Mouse (Mus musculus) duodenum, adult 2 months (tissue): ENCODE data around the gene Gm49416. TPM values are rescaled to one million over a fixed set of nuclear protein-coding genes. Genes with fewer than 3 reads are reported as not detected.

ENCODE experiments used
- polyA plus RNA-seq: library from polyadenylated mRNA; depleted of rRNA; stranded (reverse); fragments of >200 nt; gene quantifications from 2 replicates; pipeline ENCODE4 v1.2.3, GENCODE M21; 2012; ENCODE audit warnings: low replicate concordance; rRNA removed

The Gm49416 gene
- not detected in 2 replicates for polyA plus RNA-seq

GRCm38 (mm10) chr19:8888511-8889385, at the start of gene Gm49416, which contains the start of gene 1810009A15Rik:
Gene Gm49416 (plus strand): TSS chr19:8888926.
Gene 1810009A15Rik (plus strand): TSS chr19:8888853.

GRCm38 (mm10) chr19:8839103-8839907, 49.4 kb upstream of the Gm49416 start, which contains the start of gene Gng3:
Gene Gng3 (minus strand): TSS chr19:8839194.

GRCm38 (mm10) chr19:8850402-8850901, 38.3 kb upstream of the Gm49416 start, which contains the start of gene Lrrn4cl:
Gene Lrrn4cl (plus strand): TSS chr19:8850768.

GRCm38 (mm10) chr19:8871267-8872186, 17.2 kb upstream of the Gm49416 start, which contains the start of gene Ubxn1:
Gene Ubxn1 (plus strand): TSS chr19:8871496.

GRCm38 (mm10) chr19:8880311-8881033, 8.3 kb upstream of the Gm49416 start, which contains the start of gene Uqcc3:
Gene Uqcc3 (minus strand): TSS chr19:8880923.

GRCm38 (mm10) chr19:8883616-8884015, 5.1 kb upstream of the Gm49416 start, which contains the start of the genes Lbhd1 and Gm49403:
Gene Lbhd1 (plus strand): TSS chr19:8883732.
Gene Gm49403 (plus strand): TSS chr19:8883930.

GRCm38 (mm10) chr19:8892829-8893766, 4.4 kb downstream of the Gm49416 start, which contains the start of gene Ints5:
Gene Ints5 (plus strand): TSS chr19:8893005.

GRCm38 (mm10) chr19:8897865-8898495, 9.3 kb downstream of the Gm49416 start, which contains the start of gene Ganab:
Gene Ganab (plus strand): TSS chr19:8898071.

GRCm38 (mm10) chr19:8920073-8920736, 31.5 kb downstream of the Gm49416 start, which contains the start of gene B3gat3:
Gene B3gat3 (plus strand): TSS chr19:8920374.

GRCm38 (mm10) chr19:8929224-8930088, 40.7 kb downstream of the Gm49416 start, which contains the start of the genes Rom1 and Eml3:
Gene Rom1 (minus strand): TSS chr19:8929356.
Gene Eml3 (plus strand): TSS chr19:8929552.

GRCm38 (mm10) chr19:8941515-8942217, 52.9 kb downstream of the Gm49416 start, which contains the start of gene Mta2:
Gene Mta2 (plus strand): TSS chr19:8941875.

Other genes with a start within 250 kb of the Gm49416 start
- gene Chrm1, start 225.1 kb upstream of the Gm49416 start, polyA plus RNA-seq, result 2.3 and 6.0 TPM in 2 replicates
- gene Slc3a2, start 165.6 kb upstream of the Gm49416 start, polyA plus RNA-seq, result 127 and 449 TPM in 2 replicates
- 12.4 and 17.1 TPM in 2 replicates for gene Wdr74, start 153.1 kb upstream of the Gm49416 start, polyA plus RNA-seq
- not detected in 2 replicates for gene 1700092M07Rik, start 148.2 kb upstream of the Gm49416 start, polyA plus RNA-seq
- gene Stx5a, start 147.5 kb upstream of the Gm49416 start, polyA plus RNA-seq, result 54.0 and 56.6 TPM in 2 replicates
- gene Nxf1, start 131.9 kb upstream of the Gm49416 start, polyA plus RNA-seq, result 22.0 and 28.9 TPM in 2 replicates
- gene Tmem223, start 117.9 kb upstream of the Gm49416 start, polyA plus RNA-seq, result 147 and 196 TPM in 2 replicates
- 107 and 114 TPM in 2 replicates for gene Tmem179b, start 114.5 kb upstream of the Gm49416 start, polyA plus RNA-seq
- 6.5 and 12.9 TPM in 2 replicates for gene Taf6l, start 102.5 kb upstream of the Gm49416 start, polyA plus RNA-seq
- 12.3 and 13.7 TPM in 2 replicates for gene Polr2g, start 90.3 kb upstream of the Gm49416 start, polyA plus RNA-seq
- gene Zbtb3, start 86.4 kb upstream of the Gm49416 start, polyA plus RNA-seq, result 0.99 and 1.2 TPM in 2 replicates
- gene Ttc9c, start 69.6 kb upstream of the Gm49416 start, polyA plus RNA-seq, result 3.4 and 8.2 TPM in 2 replicates
- gene Hnrnpul2, start 68.9 kb upstream of the Gm49416 start, polyA plus RNA-seq, result 7.7 and 10.3 TPM in 2 replicates
- 2.3 TPM in 1 of 2 replicates, not detected in the other for gene AC129217.1, start 59.2 kb upstream of the Gm49416 start, polyA plus RNA-seq
- 88.6 and 106 TPM in 2 replicates for gene Bscl2, start 51.5 kb upstream of the Gm49416 start, polyA plus RNA-seq
- gene Gng3, start 49.7 kb upstream of the Gm49416 start, polyA plus RNA-seq, result 0.63 and 1.1 TPM in 2 replicates
- 0.41 and 0.53 TPM in 2 replicates for gene Lrrn4cl, start 38.2 kb upstream of the Gm49416 start, polyA plus RNA-seq
- gene Ubxn1, start 17.4 kb upstream of the Gm49416 start, polyA plus RNA-seq, result 81.5 and 127 TPM in 2 replicates
- gene Uqcc3, start 8.0 kb upstream of the Gm49416 start, polyA plus RNA-seq, result 8.7 and 9.9 TPM in 2 replicates
- gene Lbhd1, start 5.2 kb upstream of the Gm49416 start, polyA plus RNA-seq, result 0.25 and 0.41 TPM in 2 replicates
- gene Gm49403, start 5.0 kb upstream of the Gm49416 start, polyA plus RNA-seq, result not detected in 2 replicates
- gene 1810009A15Rik, start 73 bp upstream of the Gm49416 start, polyA plus RNA-seq, result 4.2 and 6.4 TPM in 2 replicates
- 16.7 and 22.1 TPM in 2 replicates for gene Ints5, start 4.1 kb downstream of the Gm49416 start, polyA plus RNA-seq
- gene Ganab, start 9.1 kb downstream of the Gm49416 start, polyA plus RNA-seq, result 55.3 and 67.9 TPM in 2 replicates
- 78.8 and 91.5 TPM in 2 replicates for gene B3gat3, start 31.4 kb downstream of the Gm49416 start, polyA plus RNA-seq
- 15.7 and 17.8 TPM in 2 replicates for gene Rom1, start 40.4 kb downstream of the Gm49416 start, polyA plus RNA-seq
- gene Eml3, start 40.6 kb downstream of the Gm49416 start, polyA plus RNA-seq, result 32.1 and 32.8 TPM in 2 replicates
- gene Mta2, start 52.9 kb downstream of the Gm49416 start, polyA plus RNA-seq, result 15.3 and 15.4 TPM in 2 replicates
- gene Tut1, start 64.9 kb downstream of the Gm49416 start, polyA plus RNA-seq, result 12.7 and 15.2 TPM in 2 replicates
- 66.9 and 98.4 TPM in 2 replicates for gene Eef1g, start 78.1 kb downstream of the Gm49416 start, polyA plus RNA-seq
- 3.3 and 9.9 TPM in 2 replicates for gene Ahnak, start 100.4 kb downstream of the Gm49416 start, polyA plus RNA-seq
- not detected in 2 replicates for gene Scgb1a1, start 199.0 kb downstream of the Gm49416 start, polyA plus RNA-seq
- 0.08 and 1.2 TPM in 2 replicates for gene Asrgl1, start 246.7 kb downstream of the Gm49416 start, polyA plus RNA-seq